Mouse (Mus musculus) stomach, postnatal 0 days (tissue): ENCODE measurements around the gene Cwc25. TPM values are rescaled to one million over a fixed set of nuclear protein-coding genes. Genes with fewer than 3 reads are reported as not detected.
A peak's percentile ranks its signal among the peaks of the same experiment; 100 is the strongest.

ENCODE experiments used
- ATAC-seq: fragments of 200-750 bp; cut with Nextera tagmentation; 2 replicates; pipeline ENCODE4 v1.8.0; 2017; ENCODE audit not compliant: low FRiP score, low TSS enrichment
- DNase-seq: peaks from one replicate; pipeline ENCODE4 v3.0.0-alpha.2; 2016; ENCODE audit warnings: low spot score
- H3K27ac ChIP-seq: fragments of 300-500 bp; sonication (generic); replicated peaks from 2 replicates; pipeline ENCODE4 v1.5.1; 2014; ENCODE audit warnings: mild to moderate bottlenecking, control low read depth
- H3K27me3 ChIP-seq: fragments of 300-500 bp; sonication (generic); 2 replicates; pipeline ENCODE4 v1.6.1; 2014; ENCODE audit warnings: low read length; ENCODE audit not compliant: control insufficient read depth, insufficient read depth
- H3K36me3 ChIP-seq: fragments of 300-500 bp; sonication (generic); 2 replicates; pipeline ENCODE4 v1.6.1; 2014; ENCODE audit warnings: low read length, mixed read lengths; ENCODE audit not compliant: control insufficient read depth, insufficient read depth
- H3K4me1 ChIP-seq: fragments of 300-500 bp; sonication (generic); replicated peaks from 2 replicates; pipeline ENCODE4 v1.6.1; 2014; ENCODE audit warnings: antibody characterized with exemption; ENCODE audit not compliant: control insufficient read depth, insufficient read depth
- H3K4me2 ChIP-seq: fragments of 300-500 bp; sonication (generic); replicated peaks from 2 replicates; pipeline ENCODE4 v1.6.1; 2014; ENCODE audit warnings: low read depth, mild to moderate bottlenecking, control low read depth, moderate library complexity
- H3K4me3 ChIP-seq: fragments of 300-500 bp; sonication (generic); 2 replicates; pipeline ENCODE4 v1.5.1; 2014; ENCODE audit warnings: low read depth, low read length, control low read depth
- H3K9ac ChIP-seq: fragments of 300-500 bp; sonication (generic); 2 replicates; pipeline ENCODE4 v1.6.1; 2014; ENCODE audit warnings: mild to moderate bottlenecking, low read length, control low read depth, mixed read lengths
- H3K9me3 ChIP-seq: fragments of 300-500 bp; sonication (generic); 2 replicates; pipeline ENCODE4 v1.6.1; 2016; ENCODE audit warnings: low read length; ENCODE audit not compliant: control insufficient read depth
- CTCF ChIP-seq: IDR thresholded peaks from 2 replicates; pipeline ENCODE4 v1.5.1; 2016; ENCODE audit warnings: antibody characterized with exemption, low read depth, mild to moderate bottlenecking, moderate library complexity
- EP300 ChIP-seq: optimal IDR thresholded peaks from 2 replicates; pipeline ENCODE3; 2016; ENCODE audit warnings: antibody characterized with exemption
- WGBS: fragments of 180-500 bp; shearing (Covaris S2); extraction: QIAGEN DNeasy Blood & Tissue Kit; methylation state at CpG from one replicate; pipeline ENCODE4 v1.1.7; 2014; 5-methylcytosine and 5-hydroxymethylcytosine counted together
- polyA plus RNA-seq: library from polyadenylated mRNA; unstranded; fragments of >200 nt; fragmentation: Nextera tagmentation; extraction: Ambion mirVana; gene quantifications from 2 replicates; pipeline ENCODE4 v1.2.1, GENCODE M21; 2015

The Cwc25 gene
- polyA plus RNA-seq, 1 experiment from 2014 or later: 9.0 TPM

DNA sequence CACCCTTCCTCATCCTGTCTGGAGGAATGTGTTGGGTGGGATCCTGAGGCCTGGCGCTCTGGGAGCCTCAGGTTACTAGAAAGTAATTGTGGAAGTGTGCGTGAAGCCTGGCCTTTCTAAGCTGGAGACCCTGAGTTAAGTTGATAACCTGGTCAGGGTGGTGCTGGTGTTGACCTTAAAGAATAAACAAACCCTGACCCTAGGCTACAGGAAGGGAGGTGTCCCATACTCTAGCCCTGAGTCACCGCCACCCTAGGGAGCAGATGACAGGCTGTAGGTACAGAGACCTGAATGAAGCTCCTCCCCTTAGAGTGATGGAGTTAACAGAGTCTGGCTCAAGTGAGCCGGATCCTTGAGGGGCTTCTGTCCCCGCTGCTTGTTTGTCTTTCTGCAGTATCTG lies 37.5 kb upstream of the Cwc25 start:
- peak; percentile 38; the same call in 1 of the 2 replicates for ATAC-seq
- H3K4me2 ChIP-seq: peak overlapping the region; percentile 20; the same call in 1 of the 2 replicates

DNA sequence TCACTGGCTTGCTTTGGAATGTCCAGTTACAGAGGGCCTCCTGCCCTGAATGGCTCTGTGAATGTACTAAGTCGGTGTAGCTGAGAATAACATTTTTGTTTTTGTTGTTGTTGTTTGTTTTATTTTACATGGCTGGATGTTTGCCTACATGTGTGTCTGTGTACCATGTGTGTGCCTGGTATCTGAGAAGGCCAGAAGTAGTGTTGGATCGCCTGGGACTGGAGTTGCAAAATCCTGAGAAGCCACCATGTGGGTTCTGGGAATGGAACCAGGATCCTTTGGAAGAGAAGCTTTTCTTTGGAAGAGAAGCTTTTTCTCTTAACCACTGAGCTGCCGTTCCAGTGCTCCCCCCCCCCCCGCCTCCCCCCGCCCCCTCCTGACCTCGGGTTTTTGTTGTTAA lies 36.1 kb upstream of the Cwc25 start:
- no peaks in the 10 kb centered on the region for H3K9me3 ChIP-seq
- H3K27ac ChIP-seq: peak overlapping the region; percentile 98
- peaks cover 28% of the 10 kb centered on the region for H3K4me1 ChIP-seq
- no peak overlapping the region for H3K9ac ChIP-seq
- no peaks in the 10 kb centered on the region for H3K27me3 ChIP-seq
- ATAC-seq: no peak
- 0 out of 2 replicates have a peak overlapping the region, but pooled peaks have one; percentile 19 for H3K4me3 ChIP-seq
- peaks cover 4% of the 10 kb centered on the region; the same call in 1 of the 2 replicates for H3K36me3 ChIP-seq
- 23% methylated on average over 6 of the region's 6 CpGs for WGBS
- no peak for TF ChIP-seq CTCF
- TF ChIP-seq EP300: no peak
- H3K4me2 ChIP-seq: peak overlapping the region; percentile 74
- no peak for DNase-seq

More for the DNA sequence above, 37.5 kb upstream of the Cwc25 start:
- Histone ChIP-seq H3K4me3 (no peak overlapping the region), H3K27ac (peak overlapping the region; percentile 81), H3K4me1 (peaks cover 38% of the 10 kb centered on the region), H3K36me3 (peaks cover 4% of the 10 kb centered on the region; the same call in 1 of the 2 replicates), H3K9me3 (no peaks in the 10 kb centered on the region), H3K9ac (no peak overlapping the region), H3K27me3 (no peaks in the 10 kb centered on the region)
- TF ChIP-seq EP300: no peak
- no peak for TF ChIP-seq CTCF
- 53% methylated on average over 5 of the region's 5 CpGs for WGBS
- peak; percentile 66 for DNase-seq

DNA sequence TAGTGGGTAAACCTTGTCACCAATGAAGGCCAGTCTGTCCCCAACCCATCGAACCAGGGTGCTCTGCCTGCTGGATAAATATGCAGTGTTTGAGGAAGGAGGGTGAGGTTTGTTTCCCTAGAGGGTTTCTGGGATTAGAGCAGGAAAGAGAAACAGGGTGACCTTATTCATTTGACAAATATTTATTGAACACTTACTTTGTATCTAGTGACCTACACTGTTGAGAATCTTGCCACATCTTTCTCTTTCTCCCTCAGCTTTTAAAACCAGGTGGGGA lies 35.8 kb upstream of the Cwc25 start:
- H3K4me2 ChIP-seq: peak overlapping the region; percentile 74
- peaks cover 28% of the 10 kb centered on the region for H3K4me1 ChIP-seq
- no peaks in the 10 kb centered on the region for H3K9me3 ChIP-seq
- ATAC-seq (peak; percentile 46), DNase-seq (no peak)
- 0 out of 2 replicates have a peak overlapping the region, but pooled peaks have one; percentile 14 for H3K9ac ChIP-seq
- 7% methylated on average over 1 of the region's 1 CpGs for WGBS
- H3K27ac ChIP-seq: peak overlapping the region; percentile 98
- H3K27me3 ChIP-seq: no peaks in the 10 kb centered on the region
- H3K4me3 ChIP-seq: peak overlapping the region; percentile 19; the same call in 1 of the 2 replicates
- TF ChIP-seq CTCF (no peak), EP300 (no peak)
- H3K36me3 ChIP-seq: peaks cover 4% of the 10 kb centered on the region; the same call in 1 of the 2 replicates

DNA sequence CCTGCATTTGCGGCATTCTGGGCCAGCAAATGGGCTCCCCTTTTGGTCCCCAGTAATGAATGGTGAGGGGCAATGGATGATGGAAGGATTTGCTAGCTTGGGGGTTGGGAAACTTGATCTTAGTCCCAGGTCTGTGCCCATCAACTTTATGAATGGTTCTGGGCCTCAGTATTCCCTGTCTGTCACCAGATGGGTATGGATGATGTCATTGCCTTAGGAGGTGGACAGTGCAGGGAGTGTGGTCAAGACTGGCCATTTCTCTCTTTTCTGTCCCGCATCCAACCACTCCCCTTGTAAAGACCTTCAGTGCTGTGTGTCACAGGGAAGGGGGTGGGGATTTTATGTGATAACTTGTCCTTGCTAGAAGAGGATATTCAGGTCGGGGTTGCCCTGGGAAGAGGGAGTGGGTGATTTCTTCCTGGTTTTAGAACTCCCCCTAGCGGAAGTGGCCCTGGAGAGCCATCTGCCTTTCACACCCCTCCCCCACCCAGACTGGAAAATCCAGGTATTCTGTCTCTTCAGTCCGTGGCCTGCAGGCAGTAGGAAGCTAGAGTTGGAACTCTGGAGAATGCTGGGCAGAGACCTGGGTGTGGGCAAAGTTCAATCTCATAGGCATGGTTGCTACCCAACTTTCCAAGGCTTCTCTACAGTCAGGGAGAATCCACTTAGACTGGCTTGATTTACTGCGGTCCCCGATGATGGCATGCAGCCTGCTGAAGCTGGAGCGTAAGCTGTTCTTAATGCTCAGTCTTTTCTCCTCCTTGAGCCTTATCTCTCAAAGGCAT lies 35.2 kb upstream of the Cwc25 start:
- WGBS: 15% methylated on average over 8 of the region's 8 CpGs
- H3K4me2 ChIP-seq: peak overlapping the region; percentile 74
- H3K4me3 ChIP-seq: peak overlapping the region; percentile 90
- peak overlapping the region; percentile 90 for H3K9ac ChIP-seq
- H3K36me3 ChIP-seq: no peaks in the 10 kb centered on the region
- TF ChIP-seq EP300: no peak
- peak; percentile 66 for TF ChIP-seq CTCF
- DNase-seq (peak; percentile 80), ATAC-seq (peak; percentile 10)
- H3K27ac ChIP-seq: peak overlapping the region; percentile 98
- no peaks in the 10 kb centered on the region for H3K27me3 ChIP-seq
- H3K9me3 ChIP-seq: no peaks in the 10 kb centered on the region
- peaks cover 27% of the 10 kb centered on the region for H3K4me1 ChIP-seq

DNA sequence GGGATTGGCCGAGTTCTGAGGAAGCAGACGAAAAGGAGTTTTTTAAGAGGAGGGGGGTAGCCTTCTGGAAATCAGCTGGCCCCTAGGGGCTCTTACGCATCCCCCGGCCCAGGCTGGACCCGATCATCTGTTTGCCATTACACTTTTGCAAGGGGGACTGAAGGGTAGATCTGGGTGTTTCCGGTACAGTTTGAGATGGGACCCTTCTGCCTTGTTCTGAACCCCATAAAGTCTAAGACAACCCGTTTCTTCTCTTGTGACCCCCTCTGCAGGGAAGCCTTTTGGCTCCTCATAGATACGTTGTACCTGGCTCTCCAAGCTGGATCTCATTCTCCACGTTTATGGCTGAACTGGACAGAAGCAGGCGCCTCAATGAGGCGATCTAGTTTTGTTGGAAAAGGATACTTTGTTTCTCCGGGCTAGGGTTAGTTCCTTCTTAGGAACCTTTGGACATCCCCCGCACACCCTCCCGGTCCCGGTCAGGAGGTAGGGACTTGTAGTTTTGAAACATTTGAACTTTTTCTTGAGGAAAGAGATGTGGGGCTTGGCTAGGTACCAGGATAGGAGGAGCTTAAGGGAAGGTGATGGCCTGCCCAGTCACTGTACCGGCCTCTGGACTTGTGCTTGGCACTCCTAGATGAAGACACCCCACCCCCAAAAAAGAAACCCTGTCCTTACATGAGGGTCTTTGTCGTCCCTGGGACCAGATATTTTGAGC lies 34.5 kb upstream of the Cwc25 start:
- WGBS: 1% methylated on average over 17 of the region's 17 CpGs
- ATAC-seq (no peak), DNase-seq (no peak)
- TF ChIP-seq EP300: no peak
- no peak for TF ChIP-seq CTCF
- H3K27me3 ChIP-seq: no peaks in the 10 kb centered on the region
- peak overlapping the region; percentile 74 for H3K4me2 ChIP-seq
- H3K9me3 ChIP-seq: no peaks in the 10 kb centered on the region
- peaks cover 20% of the 10 kb centered on the region for H3K4me1 ChIP-seq
- peak overlapping the region; percentile 98 for H3K27ac ChIP-seq
- H3K9ac ChIP-seq: peak overlapping the region; percentile 90
- H3K36me3 ChIP-seq: no peaks in the 10 kb centered on the region
- peak overlapping the region; percentile 90 for H3K4me3 ChIP-seq
